Mouse (Mus musculus) neural tube, embryonic 14.5 days (tissue): ENCODE measurements around the gene Pnkd. TPM values are rescaled to one million over a fixed set of nuclear protein-coding genes. Genes with fewer than 3 reads are reported as not detected.
A peak's percentile ranks its signal among the peaks of the same experiment; 100 is the strongest.

Source experiments
- ATAC-seq: fragments of 200-750 bp; cut with Nextera tagmentation; 2 replicates; pipeline ENCODE4 v1.8.0; 2017; ENCODE audit warnings: low read depth, mild to moderate bottlenecking, moderate TSS enrichment, moderate library complexity
- H3K27ac ChIP-seq: fragments of 300-500 bp; sonication (generic); 2 replicates; pipeline ENCODE4 v1.5.1; 2014; ENCODE audit warnings: low read depth, mild to moderate bottlenecking, control low read depth, low read length, moderate library complexity, mixed read lengths
- H3K27me3 ChIP-seq: fragments of 300-500 bp; sonication (generic); 2 replicates; pipeline ENCODE4 v1.6.1; 2014; ENCODE audit warnings: low read length; ENCODE audit not compliant: control insufficient read depth, insufficient read depth
- H3K36me3 ChIP-seq: fragments of 300-500 bp; sonication (generic); 2 replicates; pipeline ENCODE4 v1.6.1; 2014; ENCODE audit warnings: low read length, mixed read lengths; ENCODE audit not compliant: control insufficient read depth, insufficient read depth
- H3K4me1 ChIP-seq: fragments of 300-500 bp; sonication (generic); 2 replicates; pipeline ENCODE4 v1.6.1; 2014; ENCODE audit warnings: low read length; ENCODE audit not compliant: control insufficient read depth, insufficient read depth
- H3K4me2 ChIP-seq: fragments of 300-500 bp; sonication (generic); 2 replicates; pipeline ENCODE4 v1.6.1; 2014; ENCODE audit warnings: mild to moderate bottlenecking, low read depth, low read length, control low read depth
- H3K4me3 ChIP-seq: fragments of 300-500 bp; sonication (generic); 2 replicates; pipeline ENCODE4 v1.5.1; 2014; ENCODE audit warnings: low read depth, low read length, control low read depth, mixed read lengths
- H3K9ac ChIP-seq: fragments of 300-500 bp; sonication (generic); replicated peaks from 2 replicates; pipeline ENCODE4 v1.6.1; 2014; ENCODE audit warnings: low read depth, mild to moderate bottlenecking, control low read depth, low read length, mixed read lengths
- H3K9me3 ChIP-seq: fragments of 300-500 bp; sonication (generic); 2 replicates; pipeline ENCODE4 v1.6.1; 2016; ENCODE audit warnings: low read length; ENCODE audit not compliant: control insufficient read depth
- WGBS: fragments of 180-500 bp; shearing (Covaris S2); extraction: QIAGEN DNeasy Blood & Tissue Kit; methylation state at CpG from one replicate; pipeline ENCODE4 v1.1.7; 2014; 5-methylcytosine and 5-hydroxymethylcytosine counted together
- polyA plus RNA-seq: library from polyadenylated mRNA; unstranded; fragments of >200 nt; fragmentation: Nextera tagmentation; extraction: Ambion mirVana; gene quantifications from 2 replicates; pipeline ENCODE4 v1.2.1, GENCODE M21; 2014

Pnkd gene
- polyA plus RNA-seq, 1 experiment from 2014 or later = 145 TPM

- 76% methylated on average over 5 of the region's 5 CpGs for whole genome bisulfite sequencing
- Histone ChIP-seq H3K27ac (no peak overlapping the region), H3K4me2 (no peak overlapping the region), H3K36me3 (peaks cover 3% of the 10 kb centered on the region; the same call in 1 of the 2 replicates), H3K9me3 (no peaks in the 10 kb centered on the region), H3K27me3 (no peaks in the 10 kb centered on the region), H3K4me3 (no peak overlapping the region), H3K9ac (no peak overlapping the region), H3K4me1 (peaks cover 16% of the 10 kb centered on the region; the same call in 1 of the 2 replicates)
- ATAC-seq = no peak
Observed at GRCm38 (mm10) chr1:74298996-74299395, 14.3 kb downstream of the Pnkd start.

- Histone ChIP-seq H3K27ac (no peak overlapping the region), H3K27me3 (no peaks in the 10 kb centered on the region), H3K4me2 (no peak overlapping the region), H3K36me3 (peaks cover 3% of the 10 kb centered on the region; the same call in 1 of the 2 replicates), H3K9me3 (no peaks in the 10 kb centered on the region), H3K9ac (no peak overlapping the region), H3K4me1 (peaks cover 12% of the 10 kb centered on the region; the same call in 1 of the 2 replicates), H3K4me3 (no peak overlapping the region)
- no peak for ATAC-seq
- 87% methylated on average over 6 of the region's 6 CpGs for WGBS
Observed at GRCm38 (mm10) chr1:74300347-74301110, 15.8 kb downstream of the Pnkd start.

GRCm38 (mm10) chr1:74302229-74302628, 17.5 kb downstream of the Pnkd start:
- no peak overlapping the region for H3K4me3 ChIP-seq
- no peak overlapping the region for H3K4me2 ChIP-seq
- H3K4me1 ChIP-seq = peaks cover 7% of the 10 kb centered on the region; the same call in 1 of the 2 replicates
- H3K9ac ChIP-seq = no peak overlapping the region
- no peak for ATAC-seq
- no peak overlapping the region for H3K27ac ChIP-seq
- H3K9me3 ChIP-seq = no peaks in the 10 kb centered on the region
- H3K36me3 ChIP-seq = no peaks in the 10 kb centered on the region; the same call in 1 of the 2 replicates
- H3K27me3 ChIP-seq = no peaks in the 10 kb centered on the region
- WGBS = 86% methylated on average over 7 of the region's 7 CpGs

GRCm38 (mm10) chr1:74302835-74303234, 18.1 kb downstream of the Pnkd start:
- no peak overlapping the region for H3K4me3 ChIP-seq
- no peaks in the 10 kb centered on the region for H3K9me3 ChIP-seq
- no peaks in the 10 kb centered on the region; the same call in 1 of the 2 replicates for H3K36me3 ChIP-seq
- no peak overlapping the region for H3K27ac ChIP-seq
- peak overlapping the region; percentile 60; the same call in 1 of the 2 replicates for H3K4me2 ChIP-seq
- peaks cover 7% of the 10 kb centered on the region; the same call in 1 of the 2 replicates for H3K4me1 ChIP-seq
- no peak for ATAC-seq
- no peaks in the 10 kb centered on the region for H3K27me3 ChIP-seq
- 81% methylated on average over 2 of the region's 2 CpGs for WGBS
- no peak overlapping the region for H3K9ac ChIP-seq

DNA sequence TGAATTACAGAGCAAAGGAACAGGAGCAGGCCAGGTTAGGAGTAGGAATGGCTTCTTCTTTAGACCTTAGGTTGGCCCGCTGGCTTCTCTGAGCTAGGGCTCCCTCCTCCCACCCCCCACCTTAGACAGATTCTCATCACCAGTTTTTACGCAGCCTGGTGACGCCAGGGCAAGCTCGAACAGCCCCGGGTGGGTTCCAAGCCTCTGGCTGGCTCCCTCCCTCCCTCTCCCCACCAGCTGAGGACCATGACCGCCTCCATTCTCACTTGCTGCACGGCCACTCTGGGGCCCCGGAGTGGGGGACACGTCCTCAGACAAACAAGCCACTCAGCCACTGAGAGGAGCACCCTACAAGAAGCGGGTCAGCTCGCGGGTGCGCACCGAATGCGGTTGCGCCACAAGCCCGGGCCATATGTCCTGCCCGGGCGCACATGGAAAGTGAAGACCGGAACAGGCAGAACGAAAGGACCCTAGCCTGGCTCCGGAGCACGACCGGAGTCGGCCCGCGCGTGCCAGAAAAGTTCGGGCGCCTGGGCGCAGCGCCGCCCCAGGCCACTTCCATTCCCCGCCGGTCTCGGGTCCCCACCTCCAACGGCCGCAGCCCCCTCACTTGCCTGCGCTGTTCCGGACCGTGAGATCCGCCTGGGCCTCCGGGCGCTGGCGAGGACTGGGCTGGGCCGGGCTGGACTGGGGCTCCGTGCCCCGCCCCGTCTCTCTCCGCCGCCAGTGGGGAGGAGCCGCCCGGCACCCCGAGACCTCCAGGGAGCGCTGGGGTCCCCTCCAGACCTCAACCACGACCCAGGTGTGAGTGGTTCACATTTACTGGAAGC, 19.0 kb downstream of the Pnkd start:
- Histone ChIP-seq H3K9ac (peak overlapping the region; percentile 43), H3K4me1 (peaks cover 7% of the 10 kb centered on the region; the same call in 1 of the 2 replicates), H3K9me3 (no peaks in the 10 kb centered on the region), H3K36me3 (no peaks in the 10 kb centered on the region), H3K4me2 (peak overlapping the region; percentile 60), H3K4me3 (peak overlapping the region; percentile 38), H3K27me3 (no peaks in the 10 kb centered on the region), H3K27ac (0 out of 2 replicates have a peak overlapping the region, but pooled peaks have one; percentile 22)
- under 1% methylated on average over 55 of the region's 56 CpGs for WGBS
- ATAC-seq = peak; percentile 75; the same call in 1 of the 2 replicates

DNA sequence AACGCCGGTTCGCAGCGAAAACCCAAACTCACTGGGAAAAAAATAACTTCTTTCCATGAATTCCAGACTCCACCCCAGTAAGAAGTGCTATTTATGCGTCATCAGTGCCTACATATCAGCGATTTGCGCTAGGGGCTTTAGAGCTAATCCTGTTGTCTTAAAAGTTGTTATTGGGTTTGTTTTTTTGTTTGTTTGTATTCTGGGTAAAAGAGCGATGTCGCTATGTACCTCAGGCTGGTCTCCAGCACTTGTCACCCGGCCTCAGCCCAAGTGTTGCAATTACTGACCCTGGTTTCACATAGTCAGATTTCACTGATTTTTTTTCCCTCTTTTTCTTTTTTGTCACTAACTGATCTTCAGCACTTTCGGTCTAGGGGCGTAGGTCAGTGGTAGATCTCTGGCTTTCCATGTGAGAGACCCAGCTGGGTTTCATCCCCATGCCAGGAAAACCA, 19.6 kb downstream of the Pnkd start:
- H3K36me3 ChIP-seq = no peaks in the 10 kb centered on the region
- peak overlapping the region; percentile 43; the same call in 1 of the 2 replicates for H3K9ac ChIP-seq
- no peak for ATAC-seq
- peak overlapping the region; percentile 38 for H3K4me3 ChIP-seq
- H3K27me3 ChIP-seq = no peaks in the 10 kb centered on the region
- H3K4me1 ChIP-seq = peaks cover 7% of the 10 kb centered on the region; the same call in 1 of the 2 replicates
- H3K27ac ChIP-seq = 0 out of 2 replicates have a peak overlapping the region, but pooled peaks have one; percentile 22
- H3K4me2 ChIP-seq = peak overlapping the region; percentile 60
- no peaks in the 10 kb centered on the region for H3K9me3 ChIP-seq
- WGBS = 9% methylated on average over 12 of the region's 12 CpGs

DNA sequence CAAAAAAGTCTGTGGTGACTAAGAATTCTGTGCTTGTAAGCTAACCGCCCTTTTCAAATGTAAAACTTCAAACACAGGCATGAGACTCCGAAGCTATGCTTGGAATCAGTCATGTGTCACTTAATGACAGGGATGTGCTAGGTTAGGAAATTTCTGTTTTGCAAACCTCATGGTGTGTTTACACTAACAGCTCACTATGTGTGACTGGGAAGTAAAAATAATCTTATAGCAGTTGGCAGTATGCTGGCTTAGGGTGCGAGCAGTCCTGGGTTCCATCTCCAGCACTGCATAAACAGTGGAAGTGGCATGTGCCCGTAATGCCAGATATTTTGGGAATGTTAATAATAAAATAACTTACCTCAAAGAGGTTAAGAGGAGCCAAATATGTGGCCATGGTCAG, 20.2 kb downstream of the Pnkd start:
- H3K9me3 ChIP-seq = no peaks in the 10 kb centered on the region
- no peaks in the 10 kb centered on the region for H3K36me3 ChIP-seq
- H3K27me3 ChIP-seq = no peaks in the 10 kb centered on the region
- H3K27ac ChIP-seq = no peak overlapping the region
- no peak overlapping the region for H3K4me3 ChIP-seq
- H3K4me1 ChIP-seq = peaks cover 7% of the 10 kb centered on the region; the same call in 1 of the 2 replicates
- ATAC-seq = no peak
- no peak overlapping the region for H3K4me2 ChIP-seq
- 74% methylated on average over 4 of the region's 4 CpGs for WGBS
- no peak overlapping the region for H3K9ac ChIP-seq

GRCm38 (mm10) chr1:74305522-74305921, 20.8 kb downstream of the Pnkd start, which contains the start of gene Tmbim1:
Tmbim1 (minus strand) TSS chr1:74305622.
- WGBS = 82% methylated on average over 2 of the region's 2 CpGs
- no peak within 1 kb of the TSS for H3K4me3 ChIP-seq
- H3K36me3 ChIP-seq = no peaks in the 10 kb centered on the region
- ATAC-seq = no peak
- H3K9me3 ChIP-seq = no peaks in the 10 kb centered on the region
- H3K9ac ChIP-seq = no peak within 1 kb of the TSS
- H3K4me1 ChIP-seq = peaks cover 7% of the 10 kb centered on the region; the same call in 1 of the 2 replicates
- H3K27me3 ChIP-seq = no peaks in the 10 kb centered on the region
- peak within 1 kb of the TSS; percentile 60; the same call in 1 of the 2 replicates for H3K4me2 ChIP-seq
- no peak within 1 kb of the TSS for H3K27ac ChIP-seq
